Mouse (Mus musculus): ENCODE measurements around the gene Sumo1.
A peak's percentile ranks its signal among the peaks of the same experiment; 100 is the strongest.
"Not testable (repeated sequence)": the region's sequence is repeated elsewhere in the genome, so short reads cannot be mapped to it uniquely, and the experiment has no call there.

Sumo1 gene

GRCm38 (mm10) chr1:59636349-59636748 is 34.3 kb downstream of the Sumo1 start:
- DNase-seq (ENCODE audit: low spot score in 2 of 2) = no peak

GRCm38 (mm10) chr1:59633056-59633455 is 37.6 kb downstream of the Sumo1 start:
- no peak for DNase-seq (ENCODE audit: low spot score in 2 of 2)

- DNase-seq (ENCODE audit: low spot score in 2 of 2) = no peak
These were observed 38.5 kb downstream of the Sumo1 start for GRCm38 (mm10) chr1:59631986-59632659.

GRCm38 (mm10) chr1:59630356-59630755 is 40.3 kb downstream of the Sumo1 start:
- DNase-seq (ENCODE audit: low spot score in 2 of 2) = not testable (repeated sequence)

GRCm38 (mm10) chr1:59629194-59629593 is 41.4 kb downstream of the Sumo1 start:
- no peak for DNase-seq (ENCODE audit: low spot score in 2 of 2)

- no peak for DNase-seq (ENCODE audit: low spot score in 2 of 2)
These were observed 45.2 kb downstream of the Sumo1 start for GRCm38 (mm10) chr1:59625410-59625809.

- peak; percentile 62 to 75 for DNase-seq (ENCODE audit: low spot score in 2 of 2)
These were observed 47.2 kb downstream of the Sumo1 start for GRCm38 (mm10) chr1:59623325-59624017.

- DNase-seq (ENCODE audit: low spot score in 2 of 2) = no peak
These were observed 51.4 kb downstream of the Sumo1 start for GRCm38 (mm10) chr1:59619201-59619600.

- no peak for DNase-seq (ENCODE audit: low spot score in 2 of 2)
These were observed 55.6 kb downstream of the Sumo1 start for GRCm38 (mm10) chr1:59615021-59615420.

GRCm38 (mm10) chr1:59613795-59614194 is 56.8 kb downstream of the Sumo1 start:
- peak in 1 of 2 experiments; percentile 30 for DNase-seq (ENCODE audit: low spot score in 2 of 2)

GRCm38 (mm10) chr1:59610929-59611328 is 59.7 kb downstream of the Sumo1 start:
- no peak for DNase-seq (ENCODE audit: low spot score in 2 of 2)

GRCm38 (mm10) chr1:59609896-59610295 is 60.7 kb downstream of the Sumo1 start:
- no peak for DNase-seq (ENCODE audit: low spot score in 2 of 2)

GRCm38 (mm10) chr1:59609458-59609857 is 61.2 kb downstream of the Sumo1 start:
- no peak for DNase-seq (ENCODE audit: low spot score in 2 of 2)

GRCm38 (mm10) chr1:59608920-59609319 is 61.7 kb downstream of the Sumo1 start:
- DNase-seq (ENCODE audit: low spot score in 2 of 2) = no peak

GRCm38 (mm10) chr1:59608125-59608762 is 62.4 kb downstream of the Sumo1 start:
- no peak for DNase-seq (ENCODE audit: low spot score in 2 of 2)

GRCm38 (mm10) chr1:59607071-59607470 is 63.6 kb downstream of the Sumo1 start:
- DNase-seq (ENCODE audit: low spot score in 2 of 2) = no peak

GRCm38 (mm10) chr1:59606479-59606878 is 64.2 kb downstream of the Sumo1 start:
- no peak for DNase-seq (ENCODE audit: low spot score in 2 of 2)

- no peak for DNase-seq (ENCODE audit: low spot score in 2 of 2)
These were observed 66.7 kb downstream of the Sumo1 start for GRCm38 (mm10) chr1:59603893-59604292.

- no peak for DNase-seq (ENCODE audit: low spot score in 2 of 2)
These were observed 67.3 kb downstream of the Sumo1 start for GRCm38 (mm10) chr1:59603417-59603712.

GRCm38 (mm10) chr1:59602531-59603416 is 67.9 kb downstream of the Sumo1 start:
- peak in 1 of 2 experiments; percentile 28 for DNase-seq (ENCODE audit: low spot score in 2 of 2)

- no peak for DNase-seq (ENCODE audit: low spot score in 2 of 2)
These were observed 75.0 kb downstream of the Sumo1 start for GRCm38 (mm10) chr1:59595609-59596008.

All from frontal cortex, postnatal 36 days (tissue).